Mouse (Mus musculus) frontal cortex, adult 2 months (tissue): ENCODE data around the gene Zfp606. TPM values are rescaled to one million over a fixed set of nuclear protein-coding genes. Genes with fewer than 3 reads are reported as not detected.
A peak's percentile ranks its signal among the peaks of the same experiment; 100 is the strongest.

Experiments used
- DNase-seq, 2 experiments: peaks; one replicate each; pipeline ENCODE4 v3.0.0; 2022; ENCODE audit warnings: low spot score in 1 of 2; ENCODE audit errors: extremely low spot score in 1 of 2
- polyA plus RNA-seq: library from polyadenylated mRNA; depleted of rRNA; stranded (reverse); fragments of >200 nt; gene quantifications from 2 replicates; pipeline ENCODE4 v1.2.3, GENCODE M21; 2012; rRNA removed

Gene Zfp606
- 8.6 and 9.4 TPM in 2 replicates for polyA plus RNA-seq

- peak; percentile 78 to 91 for DNase-seq
These were observed at the start of gene Zfp606 for GRCm38 (mm10) chr7:12478158-12479008. Gene Zfp606 (plus strand): TSS chr7:12478293.

- no peak for DNase-seq
These were observed 885 bp downstream of the Zfp606 start for GRCm38 (mm10) chr7:12479009-12479346.

- DNase-seq = no peak
These were observed 1.4 kb downstream of the Zfp606 start for GRCm38 (mm10) chr7:12479525-12479924.

GRCm38 (mm10) chr7:12483771-12484170 is 5.7 kb downstream of the Zfp606 start:
- peak in 1 of 2 experiments; percentile 20 for DNase-seq

GRCm38 (mm10) chr7:12485956-12486355 is 7.9 kb downstream of the Zfp606 start:
- peak in 1 of 2 experiments; percentile 7 for DNase-seq

- peak in 1 of 2 experiments; percentile 36 for DNase-seq
These were observed 8.6 kb downstream of the Zfp606 start for GRCm38 (mm10) chr7:12486691-12487090.

- DNase-seq = no peak
These were observed 32.8 kb downstream of the Zfp606 start for GRCm38 (mm10) chr7:12510913-12511312.

- DNase-seq = no peak
These were observed 34.1 kb downstream of the Zfp606 start, which contains the start of gene 2900092C05Rik for GRCm38 (mm10) chr7:12512217-12512616. Gene 2900092C05Rik (plus strand): TSS chr7:12512517.

Other genes starting within 250 kb of the Zfp606 start
- gene Vmn1r81, start 210.0 kb upstream of the Zfp606 start, polyA plus RNA-seq = not detected in 2 replicates
- gene Vmn1r82, start 177.9 kb upstream of the Zfp606 start, polyA plus RNA-seq = not detected in 2 replicates
- gene Vmn1r83, start 148.8 kb upstream of the Zfp606 start, polyA plus RNA-seq = not detected in 2 replicates
- not detected in 2 replicates for gene Vmn1r84, start 109.0 kb upstream of the Zfp606 start, polyA plus RNA-seq
- 2.8 and 3.7 TPM in 2 replicates for gene Zfp551, start 55.5 kb upstream of the Zfp606 start, polyA plus RNA-seq
- not detected in 2 replicates for gene 2900092C05Rik, start 34.2 kb downstream of the Zfp606 start, polyA plus RNA-seq
- 0.02 TPM in 2 replicates for gene Vmn2r53, start 130.5 kb downstream of the Zfp606 start, polyA plus RNA-seq
- gene Vmn2r54, start 162.0 kb downstream of the Zfp606 start, polyA plus RNA-seq = 0.06 TPM in 1 of 2 replicates, not detected in the other
- not detected in 2 replicates for gene Vmn2r55, start 206.7 kb downstream of the Zfp606 start, polyA plus RNA-seq